Mouse (Mus musculus) liver, embryonic 16.5 days (tissue): Measurements from ENCODE around the gene Rfx1. TPM values are rescaled to one million over a fixed set of nuclear protein-coding genes. Genes with fewer than 3 reads are reported as not detected.

Experiments used
- ATAC-seq: fragments of 200-750 bp; cut with Nextera tagmentation; 2 replicates; pipeline ENCODE4 v1.8.0; 2017; ENCODE audit warnings: low read depth, mild to moderate bottlenecking, moderate number of reproducible peaks, moderate library complexity
- H3K27ac ChIP-seq: fragments of 300-500 bp; sonication (generic); 2 replicates; pipeline ENCODE4 v1.5.1; 2014; ENCODE audit warnings: mild to moderate bottlenecking, low read length
- H3K27me3 ChIP-seq: fragments of 300-500 bp; sonication (generic); 2 replicates; pipeline ENCODE4 v1.6.1; 2014; ENCODE audit warnings: low read depth, low read length, mixed read lengths; ENCODE audit not compliant: control insufficient read depth, insufficient read depth
- H3K36me3 ChIP-seq: fragments of 300-500 bp; sonication (generic); 2 replicates; pipeline ENCODE4 v1.6.1; 2014; ENCODE audit warnings: mild to moderate bottlenecking; ENCODE audit not compliant: control insufficient read depth, insufficient read depth
- H3K4me1 ChIP-seq: fragments of 300-500 bp; sonication (generic); 2 replicates; pipeline ENCODE4 v1.6.1; 2014; ENCODE audit warnings: low read depth, low read length, mixed read lengths; ENCODE audit not compliant: control insufficient read depth
- H3K4me2 ChIP-seq: fragments of 300-500 bp; sonication (generic); 2 replicates; pipeline ENCODE4 v1.6.1; 2014; ENCODE audit warnings: low read depth, low read length, mixed read lengths
- H3K4me3 ChIP-seq: fragments of 300-500 bp; sonication (generic); 2 replicates; pipeline ENCODE4 v1.5.1; 2014; ENCODE audit warnings: low read depth, mild to moderate bottlenecking, low read length
- H3K9ac ChIP-seq: fragments of 300-500 bp; sonication (generic); 2 replicates; pipeline ENCODE4 v1.6.1; 2014; ENCODE audit warnings: low read depth, low read length
- H3K9me3 ChIP-seq: fragments of 300-500 bp; sonication (generic); replicated peaks from 2 replicates; pipeline ENCODE4 v1.6.1; 2016; ENCODE audit warnings: low read length; ENCODE audit not compliant: control insufficient read depth
- WGBS: fragments of 180-500 bp; shearing (Covaris S2); extraction: QIAGEN DNeasy Blood & Tissue Kit; methylation state at CpG from one replicate; pipeline ENCODE4 v1.1.7; 2014; ENCODE audit not compliant: insufficient replicate concordance; 5-methylcytosine and 5-hydroxymethylcytosine counted together
- polyA plus RNA-seq: library from polyadenylated mRNA; unstranded; fragments of >200 nt; fragmentation: Nextera tagmentation; extraction: Ambion mirVana; gene quantifications from 2 replicates; pipeline ENCODE4 v1.2.1, GENCODE M21; 2015

Rfx1 gene
- polyA plus RNA-seq, 1 experiment from 2014 or later = 2.7 TPM

DNA sequence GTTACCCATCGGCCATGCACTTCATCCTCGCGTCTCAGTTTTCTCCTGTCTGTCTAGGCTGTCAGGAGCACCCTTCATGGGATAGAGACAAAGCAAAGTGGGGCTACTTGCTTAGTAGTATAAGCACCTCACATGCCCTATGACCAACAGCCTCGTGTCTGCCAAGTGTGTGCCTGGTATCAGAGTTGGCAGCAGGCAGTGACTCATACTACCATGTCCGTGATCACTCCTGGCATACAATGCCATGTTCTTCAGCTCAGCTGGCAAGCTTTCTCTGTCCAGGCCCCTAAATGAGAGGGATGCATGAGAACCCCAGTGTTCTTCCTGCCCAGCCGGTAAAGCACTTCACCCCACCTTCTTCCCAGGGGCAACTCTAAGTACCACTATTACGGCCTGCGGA lies 24.0 kb downstream of the Rfx1 start:
- Histone ChIP-seq H3K9ac (no peak overlapping the region), H3K36me3 (peaks cover 7% of the 10 kb centered on the region; the same call in 1 of the 2 replicates), H3K4me2 (no peak overlapping the region), H3K4me3 (no peak overlapping the region), H3K27ac (no peak overlapping the region), H3K9me3 (no peaks in the 10 kb centered on the region), H3K4me1 (no peaks in the 10 kb centered on the region), H3K27me3 (no peaks in the 10 kb centered on the region)
- WGBS = 84% methylated on average over 8 of the region's 8 CpGs
- no peak for ATAC-seq

DNA sequence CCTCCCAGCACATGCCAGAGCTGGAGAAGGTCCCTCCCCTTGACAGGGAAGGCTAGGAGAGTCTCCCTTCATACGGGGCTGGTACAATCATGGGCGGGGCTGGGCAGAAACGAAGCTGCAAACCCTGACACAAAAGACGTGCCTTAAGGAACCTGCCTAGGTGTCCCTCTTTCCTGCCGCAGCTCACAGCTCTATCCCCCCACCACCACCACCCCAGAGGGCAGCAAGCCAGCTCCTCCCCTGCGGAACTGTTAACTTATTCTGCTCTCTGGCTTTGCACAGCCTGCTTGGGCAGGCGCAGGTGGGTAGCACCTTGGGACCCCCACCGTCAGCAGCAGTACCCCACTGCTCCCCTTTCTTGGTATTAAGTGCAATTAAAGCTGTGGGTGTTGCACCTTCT lies 29.4 kb downstream of the Rfx1 start:
- WGBS = 71% methylated on average over 8 of the region's 8 CpGs
- Histone ChIP-seq H3K27ac (no peak overlapping the region), H3K36me3 (peaks cover 24% of the 10 kb centered on the region), H3K4me3 (no peak overlapping the region), H3K27me3 (no peaks in the 10 kb centered on the region), H3K4me1 (no peaks in the 10 kb centered on the region), H3K9ac (no peak overlapping the region), H3K4me2 (no peak overlapping the region), H3K9me3 (no peaks in the 10 kb centered on the region)
- ATAC-seq = no peak

DNA sequence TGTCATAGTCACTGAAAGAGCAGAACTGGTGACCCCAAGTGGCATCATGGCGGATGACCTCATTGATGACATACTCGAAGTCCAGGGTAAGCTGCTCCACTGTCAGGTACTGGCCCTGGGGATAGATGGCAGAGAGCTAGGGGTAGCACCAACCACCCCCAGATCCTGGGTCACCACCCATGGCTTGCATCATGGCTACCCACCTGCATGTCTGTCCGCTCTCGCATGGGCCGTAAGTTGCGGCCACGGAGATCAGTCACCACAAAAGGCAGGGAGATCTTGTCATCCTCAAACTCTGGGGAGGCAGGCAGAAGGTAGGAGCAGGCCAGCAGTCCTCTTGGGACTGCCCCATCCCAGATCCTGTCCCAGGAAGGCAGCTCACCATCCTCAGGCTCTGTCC lies 31.7 kb downstream of the Rfx1 start:
- no peak overlapping the region for H3K4me3 ChIP-seq
- peaks cover 24% of the 10 kb centered on the region for H3K36me3 ChIP-seq
- no peak overlapping the region for H3K27ac ChIP-seq
- H3K27me3 ChIP-seq = no peaks in the 10 kb centered on the region
- H3K9me3 ChIP-seq = no peaks in the 10 kb centered on the region
- no peak for ATAC-seq
- H3K9ac ChIP-seq = no peak overlapping the region
- 83% methylated on average over 7 of the region's 7 CpGs for WGBS
- no peak overlapping the region for H3K4me2 ChIP-seq
- H3K4me1 ChIP-seq = peaks cover 2% of the 10 kb centered on the region; the same call in 1 of the 2 replicates

DNA sequence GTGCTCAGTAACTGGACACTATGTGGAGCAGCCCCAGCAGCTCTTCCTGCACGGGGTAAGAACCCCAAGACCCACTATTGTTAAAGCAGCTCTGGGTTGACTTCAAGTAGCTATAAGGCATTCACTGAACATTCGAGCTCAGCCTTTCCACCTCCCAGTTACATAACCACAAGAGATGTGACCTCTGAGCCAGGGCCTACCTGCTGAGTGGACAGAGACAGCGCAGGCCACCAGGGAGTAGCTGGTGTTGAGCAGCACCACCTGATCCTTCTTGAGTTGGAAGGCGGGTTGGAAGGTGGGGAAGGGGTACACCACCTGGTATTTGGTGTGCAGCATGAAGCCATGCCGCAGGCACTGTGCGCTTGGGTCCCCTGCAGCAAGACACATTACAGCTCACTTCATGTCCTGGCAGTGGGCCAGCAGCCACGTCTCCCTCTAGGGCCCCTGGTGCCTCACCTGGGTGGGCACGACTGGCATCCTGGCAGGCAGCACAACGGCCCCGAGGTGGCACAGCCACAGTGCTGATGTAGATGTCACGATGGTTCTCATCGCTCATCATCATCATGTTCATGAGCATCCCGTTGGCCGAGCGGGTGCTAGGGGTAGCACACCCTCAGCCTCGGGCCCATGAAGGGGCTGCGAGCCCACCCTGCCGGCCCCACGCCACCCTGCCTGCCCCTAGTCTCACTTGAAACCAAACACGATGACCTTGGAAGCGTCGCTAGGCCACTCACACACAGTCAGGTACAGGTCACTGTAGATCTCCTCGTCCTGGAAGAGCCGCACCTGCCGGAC lies 35.0 kb downstream of the Rfx1 start:
- Histone ChIP-seq H3K4me2 (no peak overlapping the region), H3K4me3 (no peak overlapping the region), H3K4me1 (peaks cover 17% of the 10 kb centered on the region), H3K36me3 (peaks cover 18% of the 10 kb centered on the region), H3K9me3 (no peaks in the 10 kb centered on the region), H3K9ac (no peak overlapping the region), H3K27me3 (no peaks in the 10 kb centered on the region), H3K27ac (no peak overlapping the region)
- 82% methylated on average over 25 of the region's 25 CpGs for WGBS
- no peak for ATAC-seq

DNA sequence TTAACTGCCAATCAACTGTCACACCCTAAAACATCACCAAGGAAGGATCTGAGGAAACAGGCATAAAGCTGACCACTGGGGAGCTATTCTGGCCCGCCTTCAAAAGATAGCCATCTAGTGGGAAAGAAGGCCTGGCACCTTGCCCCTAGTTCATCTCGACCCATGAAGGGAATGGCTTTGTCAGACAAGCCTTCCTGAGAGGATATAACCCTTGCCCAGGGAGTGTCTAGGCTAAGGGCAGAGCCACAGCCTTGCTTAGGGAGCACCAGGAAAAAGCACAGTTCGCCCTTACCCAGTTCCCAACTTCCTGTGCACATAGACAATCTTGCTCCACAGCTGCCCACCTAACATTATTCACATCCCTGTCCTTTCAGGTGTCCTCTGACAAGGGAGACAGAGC lies 37.0 kb downstream of the Rfx1 start:
- Histone ChIP-seq H3K27ac (no peak overlapping the region), H3K4me1 (peaks cover 17% of the 10 kb centered on the region), H3K4me3 (peak overlapping the region; percentile 84), H3K9ac (peak overlapping the region; percentile 86), H3K36me3 (peaks cover under 1% of the 10 kb centered on the region; the same call in 1 of the 2 replicates), H3K27me3 (no peaks in the 10 kb centered on the region), H3K4me2 (peak overlapping the region; percentile 83), H3K9me3 (no peaks in the 10 kb centered on the region)
- 36% methylated on average over 3 of the region's 3 CpGs for WGBS
- ATAC-seq = no peak

DNA sequence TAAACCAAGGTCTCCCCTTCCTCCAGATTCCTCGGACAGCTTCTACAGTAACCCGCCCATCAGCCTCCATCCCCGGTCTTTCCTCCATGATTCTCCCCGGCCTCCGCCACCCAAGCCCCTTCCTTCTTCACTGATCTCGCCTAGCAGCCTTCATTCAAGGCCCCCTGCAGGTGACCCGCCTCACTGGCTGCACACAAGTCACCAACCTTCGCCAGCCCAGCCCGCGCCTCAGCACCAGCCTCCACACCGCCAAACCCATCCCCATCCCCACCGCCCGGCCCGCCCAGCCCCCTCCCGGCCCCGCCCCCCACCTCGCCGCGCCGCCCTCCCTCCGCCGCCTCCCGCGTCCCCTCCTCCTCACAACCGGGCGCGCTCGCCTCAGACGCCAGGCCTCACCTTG lies 37.6 kb downstream of the Rfx1 start:
- Histone ChIP-seq H3K4me3 (peak overlapping the region; percentile 84), H3K27ac (peak overlapping the region; percentile 78), H3K9me3 (no peaks in the 10 kb centered on the region), H3K4me2 (peak overlapping the region; percentile 83), H3K4me1 (peaks cover 17% of the 10 kb centered on the region), H3K36me3 (no peaks in the 10 kb centered on the region), H3K27me3 (no peaks in the 10 kb centered on the region), H3K9ac (peak overlapping the region; percentile 86)
- 1% methylated on average over 22 of the region's 29 CpGs for WGBS
- peak; percentile 68 for ATAC-seq

DNA sequence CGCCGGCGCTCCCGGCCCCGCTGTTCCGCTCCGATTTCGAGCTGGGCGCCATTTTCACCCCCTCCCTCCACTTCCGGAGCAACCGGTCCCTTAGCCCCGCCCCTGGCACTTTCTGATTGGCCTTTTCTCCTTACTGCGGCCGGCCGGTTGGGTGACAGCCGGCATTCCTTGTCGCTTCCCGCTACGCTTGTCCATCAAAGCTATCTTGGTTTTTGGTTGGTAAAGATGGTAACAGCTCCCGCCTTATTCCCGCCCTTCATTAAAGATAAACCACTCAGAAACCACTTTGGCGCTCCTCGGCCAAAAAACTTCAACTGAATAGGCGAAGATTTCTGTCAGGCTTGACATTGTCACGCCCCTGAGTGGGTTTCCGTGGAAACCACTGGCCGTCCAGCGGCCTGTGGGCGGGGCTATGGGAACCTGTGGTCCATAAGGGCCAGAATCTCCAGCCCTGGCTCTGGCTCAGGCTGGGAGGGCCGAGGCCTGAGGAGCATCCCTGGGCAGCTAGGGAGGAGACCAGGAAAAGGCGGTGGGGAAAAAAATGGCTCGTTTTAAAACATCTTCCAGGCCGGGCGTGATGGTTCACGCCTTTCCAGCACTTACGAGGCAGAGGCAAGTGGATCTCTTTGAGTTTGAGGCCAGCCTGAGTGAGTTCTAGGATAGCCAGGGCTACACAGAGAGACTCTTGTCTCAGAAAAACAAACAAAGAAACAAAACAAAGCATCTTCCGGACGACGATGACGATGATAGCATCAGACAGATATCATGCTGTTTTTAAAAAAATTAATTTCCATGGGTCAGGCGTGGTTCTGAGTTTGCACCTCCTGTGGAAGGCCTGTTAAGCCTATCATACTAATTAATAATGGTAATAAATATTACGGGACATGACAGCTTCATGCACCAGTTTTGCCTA lies 38.3 kb downstream of the Rfx1 start, which contains the start of gene Dcaf15:
Gene Dcaf15 (minus strand): TSS at position 72 of the 913 bp plus-strand sequence.
- 8% methylated on average over 42 of the region's 42 CpGs for WGBS
- peak within 1 kb of the TSS; percentile 86 for H3K9ac ChIP-seq
- no peaks in the 10 kb centered on the region for H3K9me3 ChIP-seq
- peak within 1 kb of the TSS; percentile 78 for H3K27ac ChIP-seq
- peak; percentile 96 for ATAC-seq
- no peaks in the 10 kb centered on the region for H3K27me3 ChIP-seq
- H3K4me2 ChIP-seq = peak within 1 kb of the TSS; percentile 93
- no peaks in the 10 kb centered on the region for H3K36me3 ChIP-seq
- peaks cover 17% of the 10 kb centered on the region for H3K4me1 ChIP-seq
- H3K4me3 ChIP-seq = peak within 1 kb of the TSS; percentile 84

DNA sequence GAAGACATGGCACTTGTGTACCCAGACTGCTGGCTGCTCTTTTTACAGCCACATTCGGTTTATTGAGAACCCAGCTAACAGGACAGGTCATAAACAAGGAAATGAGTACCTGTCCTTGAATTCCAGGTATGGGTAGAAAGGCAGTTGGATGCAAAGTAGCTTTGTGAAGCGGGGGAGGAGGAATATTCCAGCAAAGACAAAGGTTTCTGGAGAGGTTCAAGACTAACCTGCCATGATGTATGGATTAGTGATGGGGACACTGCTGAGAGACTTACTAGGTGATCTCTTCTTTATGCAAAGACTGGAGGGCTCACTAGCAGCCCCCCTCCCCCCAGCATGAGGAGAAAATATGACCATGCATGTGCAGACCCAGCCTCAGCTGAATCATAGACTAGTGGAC lies 39.0 kb downstream of the Rfx1 start:
- H3K27me3 ChIP-seq = no peaks in the 10 kb centered on the region
- no peak for ATAC-seq
- H3K9ac ChIP-seq = no peak overlapping the region
- no peak overlapping the region for H3K27ac ChIP-seq
- no peak overlapping the region for H3K4me3 ChIP-seq
- no peaks in the 10 kb centered on the region for H3K36me3 ChIP-seq
- peak overlapping the region; percentile 93; the same call in 1 of the 2 replicates for H3K4me2 ChIP-seq
- 63% methylated on average over 2 of the region's 2 CpGs for WGBS
- H3K9me3 ChIP-seq = no peaks in the 10 kb centered on the region
- H3K4me1 ChIP-seq = peaks cover 17% of the 10 kb centered on the region
